Mouse (Mus musculus) neural tube, embryonic 12.5 days (tissue): ENCODE data around the gene Srcin1. TPM values are rescaled to one million over a fixed set of nuclear protein-coding genes. Genes with fewer than 3 reads are reported as not detected.

ENCODE experiments used
- ATAC-seq: fragments of 200-750 bp; cut with Nextera tagmentation; 2 replicates; pipeline ENCODE4 v1.8.0; 2017; ENCODE audit warnings: low read depth, mild to moderate bottlenecking, moderate TSS enrichment, moderate library complexity; ENCODE audit not compliant: low FRiP score
- H3K27ac ChIP-seq: fragments of 300-500 bp; sonication (generic); 2 replicates; pipeline ENCODE4 v1.5.1; 2016
- H3K27me3 ChIP-seq: fragments of 300-500 bp; sonication (generic); replicated peaks from 2 replicates; pipeline ENCODE4 v1.6.1; 2016; ENCODE audit warnings: mild to moderate bottlenecking
- H3K36me3 ChIP-seq: fragments of 300-500 bp; sonication (generic); 2 replicates; pipeline ENCODE4 v1.6.1; 2016; ENCODE audit warnings: mild to moderate bottlenecking
- H3K4me1 ChIP-seq: fragments of 300-500 bp; sonication (generic); 2 replicates; pipeline ENCODE4 v1.6.1; 2016
- H3K4me2 ChIP-seq: fragments of 300-500 bp; sonication (generic); replicated peaks from 2 replicates; pipeline ENCODE4 v1.6.1; 2016; ENCODE audit warnings: mild to moderate bottlenecking
- H3K4me3 ChIP-seq: fragments of 300-500 bp; sonication (generic); 2 replicates; pipeline ENCODE4 v1.5.1; 2016
- H3K9ac ChIP-seq: fragments of 300-500 bp; sonication (generic); 2 replicates; pipeline ENCODE4 v1.6.1; 2016; ENCODE audit warnings: mild to moderate bottlenecking
- H3K9me3 ChIP-seq: fragments of 300-500 bp; sonication (generic); 2 replicates; pipeline ENCODE4 v1.6.1; 2016; ENCODE audit warnings: mild to moderate bottlenecking
- WGBS: fragments of 180-500 bp; shearing (Covaris S2); methylation state at CpG from one replicate; pipeline ENCODE4 v1.1.7; 2016; 5-methylcytosine and 5-hydroxymethylcytosine counted together
- polyA plus RNA-seq: library from polyadenylated mRNA; unstranded; fragments of >200 nt; fragmentation: Nextera tagmentation; extraction: Ambion mirVana; gene quantifications from 2 replicates; pipeline ENCODE4 v1.2.1, GENCODE M21; 2016

Gene Srcin1
- polyA plus RNA-seq, 1 experiment from 2014 or later = 7.9 TPM

DNA sequence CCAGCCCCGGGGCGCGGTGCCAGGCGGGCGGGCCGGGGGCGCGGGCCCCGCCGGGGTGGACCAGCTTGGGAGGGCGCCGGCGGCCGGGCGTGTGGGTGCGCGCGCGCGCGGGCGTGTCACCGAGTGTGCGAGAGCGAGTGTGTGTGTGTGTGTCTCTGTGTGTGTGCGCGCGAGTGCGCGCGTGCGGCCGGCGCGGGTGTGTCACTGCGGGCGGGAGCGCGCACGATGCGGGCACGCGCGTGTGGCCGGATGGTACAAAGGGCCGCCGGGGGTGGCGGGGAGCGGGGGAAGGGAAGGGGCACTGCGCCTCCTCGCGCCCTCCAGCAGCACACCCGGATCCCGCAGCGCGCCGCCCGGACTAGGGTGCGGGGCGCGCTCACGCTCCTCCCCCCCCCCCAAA lies 911 bp downstream of the Srcin1 start:
- peak; percentile 65 for ATAC-seq
- Histone ChIP-seq H3K4me2 (peak overlapping the region; percentile 83), H3K27ac (peak overlapping the region; percentile 81), H3K36me3 (no peaks in the 10 kb centered on the region), H3K27me3 (peaks cover 47% of the 10 kb centered on the region), H3K9me3 (no peaks in the 10 kb centered on the region), H3K4me3 (peak overlapping the region; percentile 59), H3K9ac (peak overlapping the region; percentile 93), H3K4me1 (peaks cover 65% of the 10 kb centered on the region)
- WGBS = under 1% methylated on average over 51 of the region's 62 CpGs

DNA sequence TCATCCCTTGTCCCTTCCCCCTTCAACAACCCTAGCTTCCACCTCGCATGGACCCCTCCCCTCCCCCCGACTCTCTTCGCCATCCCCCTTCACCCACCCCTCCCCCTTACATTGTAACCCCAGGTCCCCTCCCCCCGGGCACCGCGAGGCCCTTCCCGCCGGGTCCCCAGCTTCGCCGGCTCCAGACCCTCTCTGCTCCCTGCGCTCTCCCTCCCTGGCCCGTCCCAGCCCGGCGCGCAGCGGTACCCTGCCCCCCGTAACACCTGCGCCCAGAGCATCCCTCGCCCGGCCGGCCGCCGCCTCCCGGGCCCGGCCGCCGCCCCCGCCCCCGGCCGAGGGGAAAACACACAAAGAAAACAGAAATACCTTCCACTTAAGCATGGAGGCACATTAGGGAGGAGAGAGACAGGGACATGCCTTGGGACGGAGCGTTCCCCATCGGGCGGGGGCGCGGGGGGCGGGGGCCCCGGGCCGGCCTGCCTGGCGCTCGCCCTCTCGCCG lies 1.4 kb downstream of the Srcin1 start:
- Histone ChIP-seq H3K4me2 (peak overlapping the region; percentile 83), H3K9me3 (no peaks in the 10 kb centered on the region), H3K4me3 (peak overlapping the region; percentile 59), H3K9ac (peak overlapping the region; percentile 93), H3K4me1 (peaks cover 67% of the 10 kb centered on the region), H3K36me3 (no peaks in the 10 kb centered on the region), H3K27ac (peak overlapping the region; percentile 81), H3K27me3 (peaks cover 51% of the 10 kb centered on the region)
- ATAC-seq = peak; percentile 48
- 2% methylated on average over 41 of the region's 43 CpGs for WGBS

- no peaks in the 10 kb centered on the region for H3K36me3 ChIP-seq
- no peaks in the 10 kb centered on the region for H3K9me3 ChIP-seq
- ATAC-seq = peak; percentile 11
- peaks cover 51% of the 10 kb centered on the region for H3K27me3 ChIP-seq
- H3K9ac ChIP-seq = peak overlapping the region; percentile 93
- WGBS = 3% methylated on average over 24 of the region's 28 CpGs
- H3K4me2 ChIP-seq = peak overlapping the region; percentile 83
- peaks cover 67% of the 10 kb centered on the region for H3K4me1 ChIP-seq
- peak overlapping the region; percentile 59 for H3K4me3 ChIP-seq
- peak overlapping the region; percentile 81 for H3K27ac ChIP-seq
Measured at GRCm38 (mm10) chr11:97573891-97574550, 2.0 kb downstream of the Srcin1 start.

DNA sequence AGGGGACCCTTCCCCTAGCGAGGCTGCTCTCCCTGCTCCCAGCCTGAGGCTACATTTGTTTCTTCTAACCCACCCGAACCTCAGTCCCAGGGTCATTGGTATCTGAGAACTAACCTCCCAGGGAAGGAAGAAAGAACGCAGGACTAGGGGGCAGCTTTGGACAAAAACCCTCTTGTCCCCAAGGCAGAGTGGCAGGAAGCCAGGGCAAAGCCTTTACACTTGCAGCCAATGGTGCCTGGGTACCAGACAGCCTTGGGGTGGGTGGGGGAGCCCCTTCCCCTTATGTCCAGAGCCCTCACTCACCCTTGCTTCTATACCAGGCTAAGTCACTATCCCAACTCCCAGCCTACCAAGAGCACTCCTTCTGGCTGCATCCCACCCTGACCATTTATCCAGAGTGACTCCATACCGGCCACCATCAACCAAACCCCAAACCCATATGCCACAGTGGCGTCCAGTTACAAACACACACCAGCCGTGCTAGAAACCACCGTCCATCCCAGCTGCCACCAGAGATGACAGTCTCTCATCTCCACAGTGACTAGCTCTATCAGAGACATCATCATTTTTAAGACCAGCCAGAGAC lies 3.0 kb downstream of the Srcin1 start:
- Histone ChIP-seq H3K36me3 (no peaks in the 10 kb centered on the region), H3K4me2 (peak overlapping the region; percentile 83), H3K27me3 (peaks cover 43% of the 10 kb centered on the region), H3K9me3 (no peaks in the 10 kb centered on the region), H3K9ac (peak overlapping the region; percentile 93; the same call in 1 of the 2 replicates), H3K27ac (no peak overlapping the region), H3K4me3 (peak overlapping the region; percentile 59), H3K4me1 (peaks cover 64% of the 10 kb centered on the region)
- no peak for ATAC-seq
- WGBS = 29% methylated on average over 7 of the region's 7 CpGs

GRCm38 (mm10) chr11:97572089-97572345 lies 4.0 kb downstream of the Srcin1 start:
- Histone ChIP-seq H3K9me3 (no peaks in the 10 kb centered on the region), H3K36me3 (no peaks in the 10 kb centered on the region), H3K9ac (0 out of 2 replicates have a peak overlapping the region, but pooled peaks have one; percentile 19), H3K4me3 (no peak overlapping the region), H3K27ac (no peak overlapping the region), H3K27me3 (peaks cover 45% of the 10 kb centered on the region), H3K4me2 (peak overlapping the region; percentile 83), H3K4me1 (peaks cover 73% of the 10 kb centered on the region)
- 18% methylated on average over 5 of the region's 5 CpGs for WGBS
- ATAC-seq = no peak

DNA sequence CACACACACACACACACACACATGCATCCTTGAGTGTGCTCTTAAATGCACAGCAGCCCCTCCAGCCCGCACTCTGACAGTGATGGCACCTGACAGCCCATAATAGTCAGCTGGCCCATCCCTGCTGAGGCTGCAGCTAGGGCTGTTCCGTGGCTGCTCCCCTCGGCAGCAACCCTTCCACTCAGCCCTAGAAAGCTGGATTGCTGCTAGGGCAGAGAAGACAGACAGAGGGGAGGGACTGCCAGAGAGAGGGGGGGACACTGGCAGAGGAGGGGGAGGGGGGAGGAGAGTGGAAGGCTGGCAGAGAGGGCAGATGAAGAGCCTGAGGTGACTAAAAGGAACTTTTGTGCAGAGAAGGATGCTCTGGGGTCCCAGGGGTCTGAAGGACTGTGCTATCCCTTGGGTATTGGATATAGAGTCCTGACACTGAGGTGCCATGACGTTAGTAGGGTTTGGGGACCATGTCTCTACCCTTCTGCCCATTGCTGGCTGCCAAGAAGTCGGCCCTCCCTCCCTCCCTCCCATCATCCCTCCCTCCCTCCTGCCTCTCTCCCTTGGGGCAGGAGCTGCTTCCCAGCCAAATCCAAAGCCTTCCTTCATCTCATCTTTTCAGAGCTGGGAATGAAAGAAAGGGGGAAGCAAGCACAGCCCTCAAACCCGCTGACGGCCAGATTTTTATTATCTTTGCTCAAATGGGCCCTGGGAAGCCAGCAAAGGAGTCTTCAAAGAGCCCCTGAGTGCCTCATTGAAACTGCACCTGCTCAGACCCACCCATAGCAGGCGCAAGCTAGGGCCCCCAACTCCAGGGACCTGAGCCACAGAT lies 4.5 kb downstream of the Srcin1 start:
- Histone ChIP-seq H3K4me2 (peak overlapping the region; percentile 83), H3K4me3 (no peak overlapping the region), H3K27ac (no peak overlapping the region), H3K9ac (0 out of 2 replicates have a peak overlapping the region, but pooled peaks have one; percentile 29), H3K9me3 (no peaks in the 10 kb centered on the region), H3K4me1 (peaks cover 77% of the 10 kb centered on the region), H3K36me3 (no peaks in the 10 kb centered on the region), H3K27me3 (peaks cover 49% of the 10 kb centered on the region)
- ATAC-seq = no peak
- 10% methylated on average over 7 of the region's 8 CpGs for WGBS

- ATAC-seq = no peak
- peak overlapping the region; percentile 83 for H3K4me2 ChIP-seq
- no peak overlapping the region for H3K9ac ChIP-seq
- no peak overlapping the region for H3K27ac ChIP-seq
- 26% methylated on average over 8 of the region's 8 CpGs for WGBS
- peaks cover 83% of the 10 kb centered on the region for H3K4me1 ChIP-seq
- H3K27me3 ChIP-seq = peaks cover 54% of the 10 kb centered on the region
- no peaks in the 10 kb centered on the region for H3K9me3 ChIP-seq
- no peak overlapping the region for H3K4me3 ChIP-seq
- no peaks in the 10 kb centered on the region for H3K36me3 ChIP-seq
Measured at GRCm38 (mm10) chr11:97570493-97571137, 5.4 kb downstream of the Srcin1 start.

GRCm38 (mm10) chr11:97569806-97570205 lies 6.2 kb downstream of the Srcin1 start:
- no peak for ATAC-seq
- Histone ChIP-seq H3K4me3 (no peak overlapping the region), H3K27ac (no peak overlapping the region), H3K4me2 (no peak overlapping the region), H3K9me3 (no peaks in the 10 kb centered on the region), H3K9ac (no peak overlapping the region), H3K27me3 (peaks cover 54% of the 10 kb centered on the region), H3K4me1 (peaks cover 91% of the 10 kb centered on the region), H3K36me3 (no peaks in the 10 kb centered on the region)
- 52% methylated on average over 3 of the region's 3 CpGs for WGBS

- Histone ChIP-seq H3K27ac (no peak overlapping the region), H3K4me1 (peaks cover 95% of the 10 kb centered on the region), H3K4me2 (no peak overlapping the region), H3K36me3 (no peaks in the 10 kb centered on the region), H3K9ac (no peak overlapping the region), H3K4me3 (no peak overlapping the region), H3K27me3 (peaks cover 54% of the 10 kb centered on the region), H3K9me3 (no peaks in the 10 kb centered on the region)
- WGBS = 26% methylated on average over 5 of the region's 5 CpGs
- no peak for ATAC-seq
Measured at GRCm38 (mm10) chr11:97569301-97569724, 6.7 kb downstream of the Srcin1 start.

- Histone ChIP-seq H3K9ac (no peak overlapping the region), H3K27ac (no peak overlapping the region), H3K27me3 (peaks cover 48% of the 10 kb centered on the region), H3K4me1 (peaks cover 95% of the 10 kb centered on the region), H3K4me3 (no peak overlapping the region), H3K4me2 (peak overlapping the region; percentile 26), H3K36me3 (no peaks in the 10 kb centered on the region), H3K9me3 (no peaks in the 10 kb centered on the region)
- ATAC-seq = no peak; the same call in 1 of the 2 replicates
- WGBS = 13% methylated on average over 8 of the region's 8 CpGs
Measured at GRCm38 (mm10) chr11:97568729-97569128, 7.3 kb downstream of the Srcin1 start.

DNA sequence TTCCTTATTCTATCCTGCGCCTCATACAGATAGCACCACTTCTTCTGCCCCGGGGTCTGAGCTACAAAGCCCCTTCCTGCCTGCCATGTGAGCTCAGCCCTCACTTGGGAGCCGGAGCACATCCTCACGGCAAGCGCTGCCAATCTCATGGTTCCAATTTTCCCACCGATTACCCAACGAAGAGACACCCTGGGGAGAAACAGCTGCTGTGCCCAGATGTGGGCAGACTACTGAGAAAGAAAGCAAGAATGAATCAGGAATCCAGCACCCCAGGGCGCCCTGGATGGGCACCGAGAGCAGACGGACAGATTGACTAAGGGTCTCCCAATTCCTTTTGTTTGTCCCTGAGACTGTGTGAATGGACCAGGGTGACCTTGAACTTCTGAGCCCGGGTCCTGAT lies 8.5 kb downstream of the Srcin1 start:
- WGBS = 8% methylated on average over 11 of the region's 11 CpGs
- Histone ChIP-seq H3K4me3 (no peak overlapping the region), H3K27me3 (peaks cover 41% of the 10 kb centered on the region), H3K4me1 (peaks cover 89% of the 10 kb centered on the region), H3K4me2 (peak overlapping the region; percentile 28; the same call in 1 of the 2 replicates), H3K36me3 (no peaks in the 10 kb centered on the region), H3K9me3 (no peaks in the 10 kb centered on the region), H3K27ac (no peak overlapping the region), H3K9ac (0 out of 2 replicates have a peak overlapping the region, but pooled peaks have one; percentile 26)
- ATAC-seq = no peak

GRCm38 (mm10) chr11:97566551-97566950 lies 9.4 kb downstream of the Srcin1 start:
- H3K9me3 ChIP-seq = no peaks in the 10 kb centered on the region
- H3K4me3 ChIP-seq = no peak overlapping the region
- no peak for ATAC-seq
- WGBS = 3% methylated on average over 13 of the region's 13 CpGs
- H3K4me2 ChIP-seq = peak overlapping the region; percentile 14; the same call in 1 of the 2 replicates
- peaks cover 81% of the 10 kb centered on the region for H3K4me1 ChIP-seq
- peaks cover 41% of the 10 kb centered on the region for H3K27me3 ChIP-seq
- H3K9ac ChIP-seq = no peak overlapping the region
- no peak overlapping the region for H3K27ac ChIP-seq
- H3K36me3 ChIP-seq = no peaks in the 10 kb centered on the region
